Mouse (Mus musculus) intestine, embryonic 15.5 days (tissue): ENCODE results near the gene Timp4. TPM values are rescaled to one million over a fixed set of nuclear protein-coding genes. Genes with fewer than 3 reads are reported as not detected.

Source experiments
- ATAC-seq: fragments of 200-750 bp; cut with Nextera tagmentation; 2 replicates; pipeline ENCODE4 v1.8.0; 2017; ENCODE audit warnings: moderate TSS enrichment, moderate library complexity
- H3K27ac ChIP-seq: fragments of 300-500 bp; sonication (generic); 2 replicates; pipeline ENCODE4 v1.5.1; 2015; ENCODE audit warnings: mild to moderate bottlenecking, inconsistent platforms
- H3K27me3 ChIP-seq: fragments of 300-500 bp; sonication (generic); replicated peaks from 2 replicates; pipeline ENCODE4 v1.6.1; 2015; ENCODE audit warnings: inconsistent platforms
- H3K36me3 ChIP-seq: fragments of 300-500 bp; sonication (generic); 2 replicates; pipeline ENCODE4 v1.6.1; 2015; ENCODE audit warnings: inconsistent platforms
- H3K4me1 ChIP-seq: fragments of 300-500 bp; sonication (generic); replicated peaks from 2 replicates; pipeline ENCODE4 v1.6.1; 2015; ENCODE audit warnings: inconsistent platforms
- H3K4me2 ChIP-seq: fragments of 300-500 bp; sonication (generic); replicated peaks from 2 replicates; pipeline ENCODE4 v1.6.1; 2015; ENCODE audit warnings: mild to moderate bottlenecking, inconsistent platforms
- H3K4me3 ChIP-seq: fragments of 300-500 bp; sonication (generic); replicated peaks from 2 replicates; pipeline ENCODE4 v1.5.1; 2015; ENCODE audit warnings: inconsistent platforms
- H3K9ac ChIP-seq: fragments of 300-500 bp; sonication (generic); 2 replicates; pipeline ENCODE4 v1.6.1; 2015; ENCODE audit warnings: inconsistent platforms
- H3K9me3 ChIP-seq: fragments of 300-500 bp; sonication (generic); 2 replicates; pipeline ENCODE4 v1.6.1; 2016; ENCODE audit warnings: inconsistent platforms
- WGBS: fragments of 180-500 bp; shearing (Covaris S2); methylation state at CpG from one replicate; pipeline ENCODE4 v1.1.7; 2015; 5-methylcytosine and 5-hydroxymethylcytosine counted together
- polyA plus RNA-seq: library from polyadenylated mRNA; unstranded; fragments of >200 nt; fragmentation: Nextera tagmentation; extraction: Ambion mirVana; gene quantifications from 2 replicates; pipeline ENCODE4 v1.2.1, GENCODE M21; 2015

Gene Timp4
- polyA plus RNA-seq, 1 experiment from 2014 or later = 0.44 TPM

DNA sequence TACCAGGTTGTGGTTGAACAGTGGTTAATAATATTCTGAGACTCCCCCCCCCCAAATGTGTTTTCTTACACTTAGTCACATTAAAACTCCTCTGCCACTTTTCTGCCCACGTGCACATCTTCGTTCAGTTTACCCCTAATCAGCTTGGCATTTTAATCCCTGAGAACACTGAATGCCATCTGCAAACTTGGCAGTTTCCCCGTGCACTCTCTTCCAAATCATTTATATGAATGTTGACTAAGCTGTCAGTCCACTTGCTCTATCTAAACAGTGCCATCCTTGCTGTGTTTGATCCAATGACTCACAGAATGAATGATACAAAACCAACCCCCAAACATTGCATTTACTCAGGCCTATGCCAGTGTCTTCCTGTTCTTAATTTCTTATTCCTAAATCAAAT, 26.5 kb downstream of the Timp4 start:
- Histone ChIP-seq H3K9ac (no peak overlapping the region), H3K4me2 (no peak overlapping the region), H3K27ac (no peak overlapping the region), H3K4me3 (no peak overlapping the region), H3K9me3 (no peaks in the 10 kb centered on the region), H3K36me3 (no peaks in the 10 kb centered on the region), H3K27me3 (no peaks in the 10 kb centered on the region), H3K4me1 (no peaks in the 10 kb centered on the region)
- 59% methylated on average over 3 of the region's 3 CpGs for WGBS
- no peak for ATAC-seq

- no peak for ATAC-seq
- Histone ChIP-seq H3K36me3 (no peaks in the 10 kb centered on the region), H3K9me3 (no peaks in the 10 kb centered on the region), H3K4me3 (no peak overlapping the region), H3K9ac (no peak overlapping the region), H3K4me2 (no peak overlapping the region), H3K27ac (no peak overlapping the region), H3K4me1 (no peaks in the 10 kb centered on the region), H3K27me3 (no peaks in the 10 kb centered on the region)
- WGBS = 82% methylated on average over 8 of the region's 8 CpGs
Measured at GRCm38 (mm10) chr6:115221215-115221641, 30.8 kb downstream of the Timp4 start.

DNA sequence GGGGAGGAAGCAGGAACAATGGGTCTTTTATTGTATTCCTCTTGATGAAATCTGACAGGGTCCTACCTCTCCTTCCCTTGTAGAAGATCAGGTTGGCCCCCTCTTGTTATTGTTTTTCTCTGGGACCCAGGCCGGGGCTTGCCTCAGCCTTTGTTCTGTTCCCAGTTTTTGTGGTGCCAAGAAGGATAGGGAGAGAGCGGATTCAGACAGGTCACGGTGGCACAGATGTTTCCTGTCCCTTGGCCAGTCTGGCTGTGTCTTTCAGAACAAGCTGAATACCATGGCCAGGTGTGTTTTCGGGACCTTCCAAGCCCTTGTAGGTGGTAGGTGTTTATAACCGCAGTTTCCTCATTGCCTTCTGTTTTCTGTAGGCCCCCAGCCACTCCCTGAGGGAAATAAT, 38.9 kb downstream of the Timp4 start:
- no peak overlapping the region for H3K9ac ChIP-seq
- WGBS = 49% methylated on average over 5 of the region's 5 CpGs

DNA sequence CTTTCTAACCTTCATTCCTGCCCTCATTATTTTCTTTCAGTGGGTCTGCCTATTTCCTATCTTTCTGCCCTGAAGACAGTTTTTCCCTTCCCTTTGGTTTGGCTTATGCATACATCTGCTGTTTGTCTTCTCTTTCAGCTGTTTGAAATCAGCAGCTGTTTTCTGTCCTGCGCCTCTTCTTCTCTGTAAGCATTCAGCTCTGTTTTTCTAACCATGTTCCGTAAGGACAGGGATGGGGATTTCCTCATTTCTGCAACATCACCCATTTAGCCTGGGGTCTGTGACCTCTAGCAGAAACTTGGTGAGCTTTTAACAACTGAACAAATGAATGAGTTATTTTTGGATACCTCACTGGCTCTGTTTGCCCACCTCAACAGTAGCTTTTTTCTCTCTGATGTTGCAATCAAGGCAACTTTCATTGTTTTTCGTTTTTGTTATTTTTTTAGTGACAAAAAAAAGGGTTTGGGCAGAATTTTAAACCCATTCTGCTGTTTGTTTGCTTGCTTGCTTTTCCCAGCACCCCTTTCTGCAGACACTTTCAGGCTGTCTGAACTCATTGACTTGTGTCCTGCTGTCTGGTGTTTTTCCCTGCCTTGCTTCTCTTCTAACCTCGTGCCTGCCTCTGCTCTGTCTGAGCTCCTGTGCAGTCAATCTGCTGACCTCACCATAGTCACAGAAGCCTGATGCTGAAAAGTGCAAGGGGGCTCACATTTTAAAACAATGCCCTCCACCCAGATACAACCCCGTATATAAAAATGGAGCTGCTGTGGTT, 39.7 kb downstream of the Timp4 start:
- Histone ChIP-seq H3K27me3 (no peaks in the 10 kb centered on the region), H3K36me3 (no peaks in the 10 kb centered on the region), H3K4me2 (no peak overlapping the region), H3K4me3 (no peak overlapping the region), H3K9me3 (no peaks in the 10 kb centered on the region), H3K27ac (no peak overlapping the region), H3K4me1 (peaks cover 5% of the 10 kb centered on the region; the same call in 1 of the 2 replicates), H3K9ac (no peak overlapping the region)
- ATAC-seq = no peak
- WGBS = 36% methylated on average over 5 of the region's 5 CpGs

More for the DNA sequence above, 38.9 kb downstream of the Timp4 start:
- Histone ChIP-seq H3K36me3 (no peaks in the 10 kb centered on the region), H3K4me2 (no peak overlapping the region), H3K4me1 (peaks cover 5% of the 10 kb centered on the region; the same call in 1 of the 2 replicates), H3K27ac (peak overlapping the region; percentile 13; the same call in 1 of the 2 replicates), H3K9me3 (no peaks in the 10 kb centered on the region), H3K4me3 (no peak overlapping the region), H3K27me3 (no peaks in the 10 kb centered on the region)
- no peak for ATAC-seq

GRCm38 (mm10) chr6:115210820-115211219, 41.2 kb downstream of the Timp4 start:
- 57% methylated on average over 3 of the region's 3 CpGs for WGBS
- H3K36me3 ChIP-seq = no peaks in the 10 kb centered on the region
- no peak overlapping the region for H3K9ac ChIP-seq
- no peak overlapping the region for H3K4me2 ChIP-seq
- H3K4me3 ChIP-seq = no peak overlapping the region
- H3K27me3 ChIP-seq = no peaks in the 10 kb centered on the region
- no peaks in the 10 kb centered on the region for H3K9me3 ChIP-seq
- H3K27ac ChIP-seq = no peak overlapping the region
- ATAC-seq = no peak
- H3K4me1 ChIP-seq = peaks cover 5% of the 10 kb centered on the region; the same call in 1 of the 2 replicates

- H3K27ac ChIP-seq = no peak overlapping the region
- no peak overlapping the region for H3K4me3 ChIP-seq
- H3K36me3 ChIP-seq = no peaks in the 10 kb centered on the region
- H3K27me3 ChIP-seq = no peaks in the 10 kb centered on the region
- no peaks in the 10 kb centered on the region for H3K9me3 ChIP-seq
- 64% methylated on average over 2 of the region's 2 CpGs for WGBS
- ATAC-seq = no peak
- no peak overlapping the region for H3K4me2 ChIP-seq
- peaks cover 5% of the 10 kb centered on the region; the same call in 1 of the 2 replicates for H3K4me1 ChIP-seq
- H3K9ac ChIP-seq = no peak overlapping the region
Measured at GRCm38 (mm10) chr6:115210187-115210586, 41.8 kb downstream of the Timp4 start.

DNA sequence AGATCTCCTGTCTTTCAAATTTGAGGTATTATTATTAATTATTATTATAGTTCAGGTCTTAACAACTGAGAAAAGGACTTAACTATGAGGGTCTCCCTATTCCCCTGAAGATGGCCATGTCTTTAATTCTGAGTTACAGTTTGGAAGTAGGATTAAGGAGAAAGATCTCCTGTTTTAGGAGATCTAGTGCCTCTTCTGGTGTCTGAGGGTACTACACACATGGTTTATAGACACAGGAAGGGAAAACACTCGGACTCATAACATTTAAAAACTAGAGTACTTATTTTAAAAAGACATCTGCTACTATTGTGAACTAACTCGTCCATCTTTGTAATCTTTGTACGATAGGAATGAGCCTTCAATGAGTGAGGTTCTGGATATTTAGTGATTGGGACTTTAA, 49.0 kb downstream of the Timp4 start:
- H3K36me3 ChIP-seq = no peaks in the 10 kb centered on the region
- H3K4me2 ChIP-seq = no peak overlapping the region
- H3K27ac ChIP-seq = no peak overlapping the region
- H3K9ac ChIP-seq = no peak overlapping the region
- WGBS = 69% methylated on average over 3 of the region's 3 CpGs
- ATAC-seq = no peak
- no peaks in the 10 kb centered on the region for H3K27me3 ChIP-seq
- H3K9me3 ChIP-seq = no peaks in the 10 kb centered on the region
- H3K4me3 ChIP-seq = no peak overlapping the region
- no peaks in the 10 kb centered on the region for H3K4me1 ChIP-seq

- Histone ChIP-seq H3K4me3 (no peak overlapping the region), H3K9ac (no peak overlapping the region), H3K36me3 (no peaks in the 10 kb centered on the region), H3K9me3 (no peaks in the 10 kb centered on the region), H3K4me1 (no peaks in the 10 kb centered on the region), H3K27me3 (no peaks in the 10 kb centered on the region), H3K4me2 (no peak overlapping the region), H3K27ac (no peak overlapping the region)
- 53% methylated on average over 3 of the region's 3 CpGs for WGBS
- ATAC-seq = no peak
Measured at GRCm38 (mm10) chr6:115200753-115201152, 51.3 kb downstream of the Timp4 start.

Other genes starting within 250 kb of the Timp4 start
- 60.1 and 61.6 TPM in 2 replicates for gene Tamm41, start 214.3 kb downstream of the Timp4 start, polyA plus RNA-seq
- gene Syn2, start 117.3 kb downstream of the Timp4 start, polyA plus RNA-seq = 3.3 and 3.5 TPM in 2 replicates
- gene Gm17482, start 24.9 kb downstream of the Timp4 start, polyA plus RNA-seq = not detected in 2 replicates
- 15.5 and 17.9 TPM in 2 replicates for gene Pparg, start 108.7 kb upstream of the Timp4 start, polyA plus RNA-seq